Mouse (Mus musculus): ENCODE results near the gene Trak1.
"Not testable (repeated sequence)": the region's sequence is repeated elsewhere in the genome, so short reads cannot be mapped to it uniquely, and the experiment has no call there.

Gene Trak1

GRCm38 (mm10) chr9:121435332-121435956 lies 138.1 kb downstream of the Trak1 start:
- DNase-seq (ENCODE audit: low spot score): no peak

- DNase-seq (ENCODE audit: low spot score): no peak
Observed at GRCm38 (mm10) chr9:121436501-121436900, 139.2 kb downstream of the Trak1 start.

- no peak for DNase-seq (ENCODE audit: low spot score)
Observed at GRCm38 (mm10) chr9:121442145-121442544, 144.8 kb downstream of the Trak1 start.

GRCm38 (mm10) chr9:121443696-121444366 lies 146.5 kb downstream of the Trak1 start:
- DNase-seq (ENCODE audit: low spot score): peak; percentile 31

- no peak for DNase-seq (ENCODE audit: low spot score)
Observed at GRCm38 (mm10) chr9:121444367-121444707, 147.0 kb downstream of the Trak1 start.

GRCm38 (mm10) chr9:121445364-121445763 lies 148.1 kb downstream of the Trak1 start:
- DNase-seq (ENCODE audit: low spot score): no peak

- no peak for DNase-seq (ENCODE audit: low spot score)
Observed at GRCm38 (mm10) chr9:121446431-121446831, 149.1 kb downstream of the Trak1 start.

GRCm38 (mm10) chr9:121452342-121452942 lies 155.1 kb downstream of the Trak1 start:
- not testable (repeated sequence) for DNase-seq (ENCODE audit: low spot score)

- no peak for DNase-seq (ENCODE audit: low spot score)
Observed at GRCm38 (mm10) chr9:121454891-121455290, 157.6 kb downstream of the Trak1 start.

GRCm38 (mm10) chr9:121456739-121457515 lies 159.6 kb downstream of the Trak1 start:
- no peak for DNase-seq (ENCODE audit: low spot score)

- peak; percentile 77 for DNase-seq (ENCODE audit: low spot score)
Observed at GRCm38 (mm10) chr9:121458466-121458865, 161.2 kb downstream of the Trak1 start.

GRCm38 (mm10) chr9:121459950-121460349 lies 162.6 kb downstream of the Trak1 start:
- DNase-seq (ENCODE audit: low spot score): no peak

GRCm38 (mm10) chr9:121460527-121460926 lies 163.2 kb downstream of the Trak1 start:
- DNase-seq (ENCODE audit: low spot score): no peak

- DNase-seq (ENCODE audit: low spot score): no peak
Observed at GRCm38 (mm10) chr9:121467460-121467859, 170.2 kb downstream of the Trak1 start.

GRCm38 (mm10) chr9:121469711-121470110 lies 172.4 kb downstream of the Trak1 start:
- no peak for DNase-seq (ENCODE audit: low spot score)

GRCm38 (mm10) chr9:121474771-121475170 lies 177.5 kb downstream of the Trak1 start:
- DNase-seq (ENCODE audit: low spot score): no peak

GRCm38 (mm10) chr9:121475488-121476452 lies 178.5 kb downstream of the Trak1 start:
- DNase-seq (ENCODE audit: low spot score): no peak

GRCm38 (mm10) chr9:121477305-121477911 lies 180.1 kb downstream of the Trak1 start:
- DNase-seq (ENCODE audit: low spot score): peak; percentile 85

- DNase-seq (ENCODE audit: low spot score): peak; percentile 90
Observed at GRCm38 (mm10) chr9:121479453-121479852, 182.2 kb downstream of the Trak1 start.

- no peak for DNase-seq (ENCODE audit: low spot score)
Observed at GRCm38 (mm10) chr9:121487216-121487615, 189.9 kb downstream of the Trak1 start.
